Comparison of ENCODE assay signal across 27 mouse cellular contexts in the genomic region with DNA sequence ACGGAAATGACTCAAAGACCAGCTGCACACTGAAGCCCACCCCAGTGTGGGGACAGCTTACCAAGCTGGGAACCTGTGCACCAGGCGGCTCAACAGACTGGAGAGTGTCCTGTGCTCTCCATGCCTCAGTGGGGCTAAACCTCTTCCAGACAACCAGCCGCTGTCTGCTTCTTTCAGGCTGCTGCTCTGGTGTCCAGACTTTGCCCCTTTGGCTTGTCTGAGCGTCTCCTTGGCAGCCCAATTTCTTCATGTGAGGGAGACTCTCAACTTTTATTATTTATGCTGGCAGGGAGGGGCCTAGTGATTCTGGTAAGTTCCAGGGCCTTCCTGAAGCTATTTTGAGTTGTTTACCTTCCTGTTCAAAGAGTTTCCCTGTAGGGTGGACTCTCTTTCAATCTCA. TPM values are rescaled to one million over a fixed set of nuclear protein-coding genes. Genes with fewer than 3 reads are reported as not detected.
DNase-seq lines count a peak whose midpoint lies in the region; ATAC-seq lines count a peak whose summit lies in the region.
"Had no signal": no experiment of that assay in that cellular context is flagged by ENCODE, and none has a peak within 500 bp of the region (broad histone marks: within the 10 kb centered on the region; RNA-seq: fewer than 3 reads in every experiment).

No protein-coding gene starts in this region.

- no peak for ATAC-seq in kidney, embryonic 16.5 days (ENCODE audit: low FRiP score, low TSS enrichment)
- ATAC-seq: activated CD4-positive, CD25-positive, alpha-beta regulatory T cell, adult 4 months; CD4-positive, CD25-positive, alpha-beta regulatory T cell, adult 4 months; forebrain, embryonic 15.5 days had no signal

- no peak overlapping the region for H3K4me2 ChIP-seq in kidney, embryonic 16.5 days (replicated peaks; ENCODE audit: low read depth, low read length)
- H3K4me2 ChIP-seq: embryonic facial prominence, embryonic 15.5 days; forebrain, embryonic 12.5 days; forebrain, embryonic 15.5 days; heart, embryonic 13.5 days; hindbrain, embryonic 14.5 days had no signal

- H3K36me3 ChIP-seq in kidney, embryonic 16.5 days (ENCODE audit: insufficient read depth, low read length) = no peaks in the 10 kb centered on the region
- H3K36me3 ChIP-seq in embryonic facial prominence, embryonic 10.5 days (replicated peaks) = no peaks in the 10 kb centered on the region
- H3K36me3 ChIP-seq in limb, embryonic 10.5 days = no peaks in the 10 kb centered on the region
- H3K36me3 ChIP-seq: embryonic facial prominence, embryonic 12.5 days; embryonic facial prominence, embryonic 15.5 days; forebrain, embryonic 12.5 days; forebrain, embryonic 15.5 days; heart, embryonic 10.5 days; heart, embryonic 13.5 days had no signal

- peaks cover 25% of the 10 kb centered on the region for H3K4me1 ChIP-seq in kidney, embryonic 16.5 days (ENCODE audit: insufficient read depth, low read length)
- peaks cover 46% of the 10 kb centered on the region for H3K4me1 ChIP-seq in embryonic facial prominence, embryonic 10.5 days
- H3K4me1 ChIP-seq in limb, embryonic 10.5 days = peaks cover 43% of the 10 kb centered on the region

- H3K9me3 ChIP-seq in kidney, embryonic 16.5 days (ENCODE audit: low read length) = no peaks in the 10 kb centered on the region
- no peaks in the 10 kb centered on the region for H3K9me3 ChIP-seq in embryonic facial prominence, embryonic 10.5 days
- no peaks in the 10 kb centered on the region for H3K9me3 ChIP-seq in limb, embryonic 10.5 days (replicated peaks)
- H3K9me3 ChIP-seq: embryonic facial prominence, embryonic 12.5 days; embryonic facial prominence, embryonic 15.5 days; forebrain, embryonic 12.5 days; forebrain, embryonic 15.5 days; heart, embryonic 10.5 days; heart, embryonic 13.5 days had no signal

- no peak overlapping the region for H3K9ac ChIP-seq in kidney, embryonic 16.5 days (replicated peaks; ENCODE audit: low read length)
- H3K9ac ChIP-seq: embryonic facial prominence, embryonic 12.5 days; embryonic facial prominence, embryonic 15.5 days; forebrain, embryonic 12.5 days; forebrain, embryonic 15.5 days; heart, embryonic 13.5 days; hindbrain, embryonic 14.5 days had no signal

- WGBS in kidney, embryonic 16.5 days = 82% methylated on average over 4 of the region's 4 CpGs
- 86% methylated on average over 4 of the region's 4 CpGs for WGBS in embryonic facial prominence, embryonic 10.5 days
- WGBS in limb, embryonic 10.5 days = 84% methylated on average over 4 of the region's 4 CpGs

- peaks cover 14% of the 10 kb centered on the region; the same call in 1 of the 2 replicates for H3K27me3 ChIP-seq in kidney, embryonic 16.5 days (ENCODE audit: insufficient read depth, low read length)
- peaks cover 13% of the 10 kb centered on the region; the same call in 1 of the 2 replicates for H3K27me3 ChIP-seq in embryonic facial prominence, embryonic 10.5 days (replicated peaks; ENCODE audit: low read depth, poor library complexity, severe bottlenecking)
- H3K27me3 ChIP-seq in limb, embryonic 10.5 days (ENCODE audit: low read depth, poor library complexity, severe bottlenecking) = no peaks in the 10 kb centered on the region
- H3K27me3 ChIP-seq: embryonic facial prominence, embryonic 12.5 days; embryonic facial prominence, embryonic 15.5 days; forebrain, embryonic 15.5 days had no signal

- DNase-seq in kidney, adult 18-20 months = peak; percentile 25
- no peak for DNase-seq in kidney, postnatal 14 days
- peak; percentile 65 for DNase-seq in kidney, adult 9 months
- no peak for DNase-seq in embryonic facial prominence, embryonic 10.5 days (ENCODE audit: low spot score)
- no peak for DNase-seq in limb, embryonic 10.5 days (ENCODE audit: low spot score)
- no peak for DNase-seq in thymus, adult 18-20 months
- DNase-seq in spleen, postnatal 10 days (ENCODE audit: low spot score in 2 of 2) = no peak
- DNase-seq: adrenal gland, adult 8-10 months; adrenal gland, postnatal 36 days; cerebellum, adult 18-20 months; cerebellum, adult 9-10 months; cerebellum, postnatal 14 days; gastrocnemius, postnatal 10 days; gastrocnemius, postnatal 36 days; heart, adult 2 months; heart, postnatal 14 days; heart, postnatal 4 days had no signal

- no peak overlapping the region for H3K27ac ChIP-seq in kidney, embryonic 16.5 days (ENCODE audit: low read length)
- peak overlapping the region; percentile 44; the same call in 1 of the 2 replicates for H3K27ac ChIP-seq in embryonic facial prominence, embryonic 10.5 days (replicated peaks)
- peak overlapping the region; percentile 98; the same call in 1 of the 2 replicates for H3K27ac ChIP-seq in limb, embryonic 10.5 days
- H3K27ac ChIP-seq: embryonic facial prominence, embryonic 15.5 days; forebrain, embryonic 12.5 days; forebrain, embryonic 15.5 days; heart, adult 2 months; heart, embryonic 10.5 days; heart, embryonic 13.5 days; hindbrain, embryonic 14.5 days had no signal

- no peak overlapping the region for H3K4me3 ChIP-seq in kidney, embryonic 16.5 days (ENCODE audit: low read length)
- no peak overlapping the region for H3K4me3 ChIP-seq in embryonic facial prominence, embryonic 10.5 days
- no peak overlapping the region for H3K4me3 ChIP-seq in limb, embryonic 10.5 days
- H3K4me3 ChIP-seq: embryonic facial prominence, embryonic 12.5 days; embryonic facial prominence, embryonic 15.5 days; forebrain, embryonic 12.5 days; forebrain, embryonic 15.5 days; heart, adult 2 months; heart, embryonic 10.5 days; heart, embryonic 13.5 days had no signal

RNA-seq across cellular contexts. Expression of a gene that starts 2.4 kb away (rescaled TPM):
- polyA plus RNA-seq in kidney, embryonic 16.5 days (2015; fragmentation: Nextera tagmentation; extraction: Ambion mirVana) = 6.5 and 7.3 TPM in 2 replicates
- 14.1 and 15.0 TPM in 2 replicates for polyA plus RNA-seq in embryonic facial prominence, embryonic 10.5 days (2016; fragmentation: Nextera tagmentation; extraction: Ambion mirVana)
- 16.6 and 17.5 TPM in 2 replicates for polyA plus RNA-seq in limb, embryonic 10.5 days (2016; fragmentation: Nextera tagmentation; extraction: Ambion mirVana)
- polyA plus RNA-seq: activated CD4-positive, CD25-positive, alpha-beta regulatory T cell, adult 4 months; CD4-positive, CD25-positive, alpha-beta regulatory T cell, adult 4 months had no signal

Comparison
In these comparisons a context has a peak if more than half of its experiments do, and no peak if none do; other contexts are left out.
1. DNase-seq: peak in kidney, adult 18-20 months (single experiment) and kidney, adult 9 months (single experiment); none in kidney, postnatal 14 days (single experiment), embryonic facial prominence, embryonic 10.5 days (single experiment), limb, embryonic 10.5 days (single experiment), thymus, adult 18-20 months (0 of 2) and spleen, postnatal 10 days (0 of 2).